Mouse (Mus musculus): ENCODE results near the gene Ggt1. TPM values are rescaled to one million over a fixed set of nuclear protein-coding genes. Genes with fewer than 3 reads are reported as not detected.
"Not testable (repeated sequence)": the region's sequence is repeated elsewhere in the genome, so short reads cannot be mapped to it uniquely, and the experiment has no call there.

The Ggt1 gene
- polyA plus RNA-seq, 1 experiment from 2014 or later, result 4.9 TPM

DNA sequence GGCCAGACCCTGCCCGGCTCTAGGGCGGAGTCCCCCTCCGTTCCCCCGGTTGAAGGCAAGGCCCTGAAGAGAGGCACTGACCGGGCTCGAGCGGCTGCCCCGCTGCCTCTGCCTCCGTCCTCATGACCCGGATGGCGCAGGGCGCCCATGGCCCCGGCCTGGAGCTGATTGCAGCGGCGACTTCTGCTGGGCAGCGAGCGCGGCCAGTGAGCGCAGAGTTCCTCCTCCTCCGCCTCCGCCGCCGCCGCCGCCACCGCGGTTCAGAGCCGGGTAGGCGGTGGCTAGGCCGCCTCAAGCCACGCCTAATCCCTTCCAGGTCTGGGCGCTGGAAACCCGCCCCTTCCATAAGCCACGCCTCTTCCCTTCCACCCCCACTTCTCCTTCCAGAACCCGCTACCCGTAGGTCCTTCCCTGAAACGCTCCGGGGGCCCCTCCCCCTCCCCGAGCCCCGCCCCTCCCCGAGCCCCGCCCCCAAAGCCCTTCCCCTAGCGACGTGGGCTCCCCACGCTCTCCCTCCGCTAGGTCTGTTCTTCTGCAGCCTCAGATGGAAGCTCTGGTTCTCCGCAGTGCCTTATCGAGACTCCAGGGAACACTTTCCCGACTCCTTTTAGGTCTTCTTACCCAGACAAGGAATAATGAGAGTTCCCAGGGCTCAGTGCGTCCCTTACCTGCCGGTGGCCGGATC is 44.2 kb upstream of the Ggt1 start, which contains the start of gene Snrpd3:
Snrpd3 (plus strand) TSS at position 479 of the 685 bp plus-strand sequence.
- Histone ChIP-seq H3K4me2 (peak within 1 kb of the TSS; percentile 92), H3K4me3 (ENCODE audit: low read depth, low read length) (peak within 1 kb of the TSS; percentile 89), H3K27ac (ENCODE audit: low read depth, low read length) (peak within 1 kb of the TSS; percentile 96), H3K9me3 (ENCODE audit: control insufficient read depth, low read length) (no peaks in the 10 kb centered on the region), H3K27me3 (replicated peaks; ENCODE audit: control insufficient read depth, insufficient read depth, low read length) (no peaks in the 10 kb centered on the region), H3K9ac (ENCODE audit: low read depth, low read length) (peak within 1 kb of the TSS; percentile 92), H3K4me1 (replicated peaks; ENCODE audit: control insufficient read depth, insufficient read depth, low read length) (peaks cover 39% of the 10 kb centered on the region), H3K36me3 (ENCODE audit: control insufficient read depth, insufficient read depth, low read length) (peaks cover 23% of the 10 kb centered on the region; the same call in 1 of the 2 replicates)
- under 1% methylated on average over 44 of the region's 52 CpGs for WGBS
- DNase-seq (ENCODE audit: low spot score), result peak; percentile 94
- peak; percentile 91 for ATAC-seq (replicated peaks; ENCODE audit: low FRiP score)

DNA sequence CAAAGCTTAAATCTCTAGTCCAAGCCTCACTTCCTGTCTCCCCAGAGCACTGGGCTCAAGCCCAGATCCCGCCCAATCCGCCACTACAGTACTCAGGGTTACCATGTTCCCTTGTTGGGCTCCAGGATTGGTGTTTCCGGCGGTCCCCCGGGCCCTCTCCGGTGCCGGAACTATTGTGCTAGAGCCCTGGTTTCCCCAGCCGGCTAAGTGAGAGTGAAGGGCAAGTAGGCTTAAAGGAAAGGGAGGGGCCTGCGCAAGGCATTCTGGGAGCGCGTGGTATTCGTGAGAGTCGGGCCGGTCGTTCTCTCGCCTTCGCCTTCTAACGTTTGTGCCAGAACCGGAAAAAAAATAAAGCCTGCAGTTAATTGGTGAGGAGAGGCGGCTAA is 43.7 kb upstream of the Ggt1 start, which contains the start of gene Gucd1:
Gucd1 (minus strand) TSS at position 215 of the 386 bp plus-strand sequence.
- Histone ChIP-seq H3K4me2 (peak within 1 kb of the TSS; percentile 92), H3K9ac (ENCODE audit: low read depth, low read length) (peak within 1 kb of the TSS; percentile 92), H3K4me3 (ENCODE audit: low read depth, low read length) (peak within 1 kb of the TSS; percentile 89), H3K27ac (ENCODE audit: low read depth, low read length) (peak within 1 kb of the TSS; percentile 96), H3K27me3 (replicated peaks; ENCODE audit: control insufficient read depth, insufficient read depth, low read length) (no peaks in the 10 kb centered on the region), H3K36me3 (ENCODE audit: control insufficient read depth, insufficient read depth, low read length) (peaks cover 26% of the 10 kb centered on the region; the same call in 1 of the 2 replicates), H3K9me3 (ENCODE audit: control insufficient read depth, low read length) (no peaks in the 10 kb centered on the region), H3K4me1 (replicated peaks; ENCODE audit: control insufficient read depth, insufficient read depth, low read length) (peaks cover 39% of the 10 kb centered on the region)
- peak; percentile 79 for ATAC-seq (replicated peaks; ENCODE audit: low FRiP score)
- peak; percentile 96 for DNase-seq (ENCODE audit: low spot score)
- 0% methylated on average over 20 of the region's 20 CpGs for WGBS

DNA sequence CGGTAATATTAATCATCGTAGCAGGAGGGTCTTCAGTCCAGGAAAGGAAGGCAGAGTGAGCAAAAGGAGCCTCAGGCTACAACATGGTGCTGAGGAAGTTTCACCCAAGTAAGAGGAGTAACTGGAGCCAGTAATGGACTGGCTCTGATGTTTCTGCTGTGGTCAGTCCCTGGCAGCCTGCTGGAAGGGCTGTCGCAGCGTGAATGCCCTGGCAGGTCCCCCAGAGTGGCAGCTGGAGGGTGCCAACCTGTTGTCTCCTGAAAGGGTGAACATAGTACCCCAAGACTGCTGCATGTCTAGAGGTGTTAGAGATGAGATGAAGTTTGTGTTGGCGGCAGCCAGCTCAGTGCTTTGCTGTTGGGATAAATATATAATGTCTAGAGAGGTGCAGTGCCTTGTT is 40.8 kb upstream of the Ggt1 start:
- Histone ChIP-seq H3K9me3 (ENCODE audit: control insufficient read depth, low read length) (no peaks in the 10 kb centered on the region), H3K27me3 (replicated peaks; ENCODE audit: control insufficient read depth, insufficient read depth, low read length) (no peaks in the 10 kb centered on the region), H3K27ac (ENCODE audit: low read depth, low read length) (no peak overlapping the region), H3K36me3 (ENCODE audit: control insufficient read depth, insufficient read depth, low read length) (peaks cover 44% of the 10 kb centered on the region), H3K4me1 (replicated peaks; ENCODE audit: control insufficient read depth, insufficient read depth, low read length) (peaks cover 17% of the 10 kb centered on the region), H3K4me2 (no peak overlapping the region), H3K9ac (ENCODE audit: low read depth, low read length) (no peak overlapping the region), H3K4me3 (ENCODE audit: low read depth, low read length) (no peak overlapping the region)
- no peak for DNase-seq (ENCODE audit: low spot score)
- ATAC-seq (replicated peaks; ENCODE audit: low FRiP score), result no peak
- 94% methylated on average over 5 of the region's 5 CpGs for WGBS

DNA sequence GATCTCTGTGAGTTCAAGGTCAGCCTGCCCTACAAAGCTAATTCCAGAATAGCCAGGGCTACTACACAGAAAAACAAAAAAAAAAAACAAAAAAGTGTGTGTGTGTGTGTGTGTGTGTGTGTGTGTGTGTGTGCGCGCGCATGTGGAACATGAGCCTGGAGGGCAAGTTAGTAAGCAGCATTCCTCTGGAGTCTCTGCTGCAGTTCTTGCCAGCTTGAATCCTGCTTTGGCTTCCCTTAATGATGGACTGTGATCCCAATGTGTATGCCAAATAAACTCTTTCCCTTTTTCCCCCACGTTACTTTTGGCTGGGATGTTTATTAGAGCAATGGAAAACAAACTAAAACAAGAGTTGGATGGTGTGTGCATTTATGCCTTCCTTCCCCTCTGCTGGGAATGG is 39.8 kb upstream of the Ggt1 start:
- H3K9ac ChIP-seq (ENCODE audit: low read depth, low read length), result no peak overlapping the region
- peaks cover 44% of the 10 kb centered on the region for H3K36me3 ChIP-seq (ENCODE audit: control insufficient read depth, insufficient read depth, low read length)
- H3K4me1 ChIP-seq (replicated peaks; ENCODE audit: control insufficient read depth, insufficient read depth, low read length), result peaks cover 8% of the 10 kb centered on the region
- no peak overlapping the region for H3K27ac ChIP-seq (ENCODE audit: low read depth, low read length)
- H3K4me2 ChIP-seq, result no peak overlapping the region
- no peak for DNase-seq (ENCODE audit: low spot score)
- no peaks in the 10 kb centered on the region for H3K9me3 ChIP-seq (ENCODE audit: control insufficient read depth, low read length)
- no peak for ATAC-seq (replicated peaks; ENCODE audit: low FRiP score)
- WGBS, result 94% methylated on average over 4 of the region's 4 CpGs
- no peak overlapping the region for H3K4me3 ChIP-seq (ENCODE audit: low read depth, low read length)
- H3K27me3 ChIP-seq (replicated peaks; ENCODE audit: control insufficient read depth, insufficient read depth, low read length), result no peaks in the 10 kb centered on the region

DNA sequence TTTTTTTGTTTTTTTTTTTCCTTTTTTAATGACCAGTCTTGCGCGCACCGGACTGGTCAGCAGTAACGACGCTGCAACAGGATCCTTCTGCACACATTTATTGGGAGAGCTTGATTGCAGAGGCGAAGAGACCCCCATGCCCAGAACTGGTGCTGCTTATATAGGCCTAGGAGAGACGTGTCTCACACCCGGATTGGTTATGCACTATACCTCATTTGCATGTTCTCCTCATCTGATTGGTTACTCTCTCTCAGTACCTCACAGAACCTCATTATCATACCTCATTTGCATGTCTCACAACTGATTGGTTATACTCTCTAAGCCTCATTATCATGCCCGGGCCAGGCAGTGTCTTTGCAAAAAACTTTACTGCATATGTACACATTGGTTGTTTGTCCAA is 36.0 kb upstream of the Ggt1 start:
- not testable (repeated sequence) for H3K9me3 ChIP-seq (ENCODE audit: control insufficient read depth, low read length); ATAC-seq (replicated peaks; ENCODE audit: low FRiP score); H3K27me3 ChIP-seq (replicated peaks; ENCODE audit: control insufficient read depth, insufficient read depth, low read length); H3K4me2 ChIP-seq; H3K27ac ChIP-seq (ENCODE audit: low read depth, low read length); H3K4me3 ChIP-seq (ENCODE audit: low read depth, low read length); H3K9ac ChIP-seq (ENCODE audit: low read depth, low read length); DNase-seq (ENCODE audit: low spot score); H3K4me1 ChIP-seq (replicated peaks; ENCODE audit: control insufficient read depth, insufficient read depth, low read length)
- 90% methylated on average over 9 of the region's 9 CpGs for WGBS
- peaks cover 37% of the 10 kb centered on the region for H3K36me3 ChIP-seq (ENCODE audit: control insufficient read depth, insufficient read depth, low read length)

DNA sequence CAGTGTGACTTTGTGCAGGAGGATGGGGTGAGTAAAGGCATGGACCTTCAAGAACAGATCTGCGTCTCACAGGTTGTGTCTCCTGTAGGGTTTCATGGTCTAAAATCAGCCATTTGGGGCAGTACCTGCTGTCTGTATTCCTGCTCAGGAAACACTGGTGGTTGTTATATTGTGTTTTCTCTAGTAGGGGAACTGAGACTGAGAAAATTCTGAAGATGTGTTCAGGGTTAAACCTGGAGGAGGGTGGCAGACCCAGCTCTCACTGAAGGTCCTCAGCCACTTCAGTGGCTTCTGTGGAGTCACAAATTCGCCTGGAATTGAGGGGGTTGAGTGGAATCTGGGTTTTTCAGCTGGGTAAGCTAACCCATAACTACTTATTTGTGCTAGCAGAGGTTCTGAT is 31.1 kb upstream of the Ggt1 start:
- H3K4me1 ChIP-seq (replicated peaks; ENCODE audit: control insufficient read depth, insufficient read depth, low read length), result no peaks in the 10 kb centered on the region
- H3K9me3 ChIP-seq (ENCODE audit: control insufficient read depth, low read length), result no peaks in the 10 kb centered on the region
- ATAC-seq (replicated peaks; ENCODE audit: low FRiP score), result no peak
- H3K27me3 ChIP-seq (replicated peaks; ENCODE audit: control insufficient read depth, insufficient read depth, low read length), result no peaks in the 10 kb centered on the region
- H3K36me3 ChIP-seq (ENCODE audit: control insufficient read depth, insufficient read depth, low read length), result peaks cover 36% of the 10 kb centered on the region
- no peak overlapping the region for H3K4me3 ChIP-seq (ENCODE audit: low read depth, low read length)
- no peak overlapping the region for H3K4me2 ChIP-seq
- H3K9ac ChIP-seq (ENCODE audit: low read depth, low read length), result no peak overlapping the region
- H3K27ac ChIP-seq (ENCODE audit: low read depth, low read length), result no peak overlapping the region
- WGBS, result 84% methylated on average over 2 of the region's 2 CpGs
- DNase-seq (ENCODE audit: low spot score), result no peak

DNA sequence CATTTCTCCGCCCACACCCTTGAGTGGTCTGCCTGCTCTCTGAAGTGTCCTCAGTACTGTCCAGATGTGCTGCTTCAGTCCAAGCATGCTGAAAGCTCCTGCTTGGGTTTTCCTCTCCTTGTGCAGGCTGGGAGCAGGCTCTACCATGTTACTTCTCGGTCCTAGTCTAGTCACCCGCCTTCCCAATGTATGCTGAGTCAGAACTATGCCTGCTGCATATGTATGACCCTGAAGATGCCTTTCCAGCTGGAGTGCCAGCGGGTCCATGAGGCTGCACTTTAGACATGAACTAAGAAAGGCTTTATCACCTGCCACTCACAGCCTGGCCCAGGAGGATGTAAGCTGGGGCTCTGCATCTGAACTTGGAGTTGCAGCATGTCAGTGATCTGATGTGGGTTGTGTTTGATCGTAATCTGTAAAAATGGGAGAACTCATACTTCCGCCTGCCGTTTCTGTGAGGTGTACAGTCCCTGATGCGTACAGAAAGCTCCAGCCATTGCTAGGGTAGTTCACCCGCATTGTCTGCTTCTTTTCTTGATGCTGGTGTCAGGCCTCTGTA is 29.8 kb upstream of the Ggt1 start:
- no peaks in the 10 kb centered on the region for H3K9me3 ChIP-seq (ENCODE audit: control insufficient read depth, low read length)
- peaks cover 42% of the 10 kb centered on the region for H3K36me3 ChIP-seq (ENCODE audit: control insufficient read depth, insufficient read depth, low read length)
- H3K27ac ChIP-seq (ENCODE audit: low read depth, low read length), result no peak overlapping the region
- DNase-seq (ENCODE audit: low spot score) (no peak), ATAC-seq (replicated peaks; ENCODE audit: low FRiP score) (no peak)
- no peaks in the 10 kb centered on the region for H3K27me3 ChIP-seq (replicated peaks; ENCODE audit: control insufficient read depth, insufficient read depth, low read length)
- WGBS, result 89% methylated on average over 9 of the region's 9 CpGs
- H3K4me3 ChIP-seq (ENCODE audit: low read depth, low read length), result no peak overlapping the region
- no peak overlapping the region for H3K9ac ChIP-seq (ENCODE audit: low read depth, low read length)
- no peaks in the 10 kb centered on the region for H3K4me1 ChIP-seq (replicated peaks; ENCODE audit: control insufficient read depth, insufficient read depth, low read length)
- no peak overlapping the region for H3K4me2 ChIP-seq

DNA sequence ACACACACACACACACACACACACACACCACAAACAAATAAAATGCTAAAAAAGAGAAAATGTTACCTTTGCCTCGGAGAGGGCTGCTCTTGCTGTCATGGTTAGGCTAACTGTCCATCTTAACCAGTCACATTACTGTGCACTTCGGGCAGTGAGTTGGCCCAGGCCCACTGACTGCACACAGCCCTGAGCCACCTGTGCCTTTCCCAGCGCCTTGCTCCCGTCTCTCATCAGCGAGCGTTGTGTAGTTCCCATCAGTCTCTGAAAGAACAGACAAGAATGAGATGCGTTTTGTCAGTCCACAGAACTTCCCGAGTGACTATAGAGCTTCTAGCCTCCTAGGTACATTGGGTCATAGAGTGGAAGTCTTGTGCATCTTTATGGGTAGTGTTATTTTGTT is 27.2 kb upstream of the Ggt1 start:
- no peak for ATAC-seq (replicated peaks; ENCODE audit: low FRiP score)
- Histone ChIP-seq H3K27ac (ENCODE audit: low read depth, low read length) (no peak overlapping the region), H3K4me2 (no peak overlapping the region), H3K27me3 (replicated peaks; ENCODE audit: control insufficient read depth, insufficient read depth, low read length) (no peaks in the 10 kb centered on the region), H3K4me1 (replicated peaks; ENCODE audit: control insufficient read depth, insufficient read depth, low read length) (no peaks in the 10 kb centered on the region), H3K4me3 (ENCODE audit: low read depth, low read length) (no peak overlapping the region), H3K36me3 (ENCODE audit: control insufficient read depth, insufficient read depth, low read length) (peaks cover 40% of the 10 kb centered on the region), H3K9me3 (ENCODE audit: control insufficient read depth, low read length) (no peaks in the 10 kb centered on the region), H3K9ac (ENCODE audit: low read depth, low read length) (no peak overlapping the region)
- DNase-seq (ENCODE audit: low spot score), result no peak
- WGBS, result 92% methylated on average over 8 of the region's 8 CpGs

DNA sequence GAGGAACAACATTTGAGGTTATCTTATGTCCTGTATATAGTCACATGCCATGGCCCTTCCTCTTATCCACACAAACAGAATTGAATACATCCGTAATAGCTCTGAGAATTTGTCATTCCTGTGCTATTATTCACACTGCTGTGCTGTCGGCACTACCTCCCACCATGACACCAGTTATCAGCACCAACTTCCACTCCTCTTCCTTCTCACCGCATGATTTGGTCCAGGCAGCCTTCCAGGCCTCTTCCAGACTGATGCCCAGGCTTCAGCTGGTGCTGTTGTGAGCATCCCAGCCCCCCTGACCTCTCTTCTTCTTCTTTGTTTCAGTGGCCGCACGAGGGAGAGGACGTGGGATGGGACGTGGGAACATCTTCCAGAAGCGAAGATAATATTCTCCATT is 26.5 kb upstream of the Ggt1 start:
- H3K4me3 ChIP-seq (ENCODE audit: low read depth, low read length), result no peak overlapping the region
- H3K9ac ChIP-seq (ENCODE audit: low read depth, low read length), result no peak overlapping the region
- DNase-seq (ENCODE audit: low spot score) (no peak), ATAC-seq (replicated peaks; ENCODE audit: low FRiP score) (no peak)
- H3K27ac ChIP-seq (ENCODE audit: low read depth, low read length), result no peak overlapping the region
- H3K36me3 ChIP-seq (ENCODE audit: control insufficient read depth, insufficient read depth, low read length), result peaks cover 38% of the 10 kb centered on the region
- no peaks in the 10 kb centered on the region for H3K4me1 ChIP-seq (replicated peaks; ENCODE audit: control insufficient read depth, insufficient read depth, low read length)
- no peak overlapping the region for H3K4me2 ChIP-seq
- no peaks in the 10 kb centered on the region for H3K27me3 ChIP-seq (replicated peaks; ENCODE audit: control insufficient read depth, insufficient read depth, low read length)
- WGBS, result 84% methylated on average over 8 of the region's 8 CpGs
- H3K9me3 ChIP-seq (ENCODE audit: control insufficient read depth, low read length), result no peaks in the 10 kb centered on the region

Measured in liver, embryonic 11.5 days (tissue).